Mouse (Mus musculus) liver, embryonic 13.5 days (tissue): Measurements from ENCODE around the gene Mpdz. TPM values are rescaled to one million over a fixed set of nuclear protein-coding genes. Genes with fewer than 3 reads are reported as not detected.

Experiments
- ATAC-seq: fragments of 200-750 bp; cut with Nextera tagmentation; 2 replicates; pipeline ENCODE4 v1.8.0; 2017; ENCODE audit warnings: low read depth, mild to moderate bottlenecking, moderate number of reproducible peaks, moderate library complexity
- DNase-seq: peaks from one replicate; pipeline ENCODE4 v3.0.0; 2022
- H3K27ac ChIP-seq: fragments of 300-500 bp; sonication (generic); 2 replicates; pipeline ENCODE4 v1.5.1; 2015; ENCODE audit warnings: moderate library complexity, mild to moderate bottlenecking, inconsistent platforms
- H3K27me3 ChIP-seq: fragments of 300-500 bp; sonication (generic); 2 replicates; pipeline ENCODE4 v1.6.1; 2015; ENCODE audit warnings: mild to moderate bottlenecking, inconsistent platforms
- H3K36me3 ChIP-seq: fragments of 300-500 bp; sonication (generic); 2 replicates; pipeline ENCODE4 v1.6.1; 2015; ENCODE audit warnings: mild to moderate bottlenecking, inconsistent platforms
- H3K4me1 ChIP-seq: fragments of 300-500 bp; sonication (generic); replicated peaks from 2 replicates; pipeline ENCODE4 v1.6.1; 2015; ENCODE audit warnings: inconsistent platforms
- H3K4me2 ChIP-seq: fragments of 300-500 bp; sonication (generic); 2 replicates; pipeline ENCODE4 v1.6.1; 2015; ENCODE audit warnings: inconsistent platforms, mild to moderate bottlenecking, moderate library complexity
- H3K4me3 ChIP-seq: fragments of 300-500 bp; sonication (generic); replicated peaks from 2 replicates; pipeline ENCODE4 v1.5.1; 2015; ENCODE audit warnings: mild to moderate bottlenecking, inconsistent platforms
- H3K9ac ChIP-seq: fragments of 300-500 bp; sonication (generic); 2 replicates; pipeline ENCODE4 v1.6.1; 2015; ENCODE audit warnings: mild to moderate bottlenecking, inconsistent platforms
- H3K9me3 ChIP-seq: fragments of 300-500 bp; sonication (generic); replicated peaks from 2 replicates; pipeline ENCODE4 v1.6.1; 2016; ENCODE audit warnings: inconsistent platforms
- WGBS: fragments of 180-500 bp; shearing (Covaris S2); methylation state at CpG from one replicate; pipeline ENCODE4 v1.1.7; 2015; ENCODE audit not compliant: insufficient replicate concordance; 5-methylcytosine and 5-hydroxymethylcytosine counted together
- polyA plus RNA-seq: library from polyadenylated mRNA; unstranded; fragments of >200 nt; fragmentation: Nextera tagmentation; extraction: Ambion mirVana; gene quantifications from 2 replicates; pipeline ENCODE4 v1.2.1, GENCODE M21; 2015

The Mpdz gene
- polyA plus RNA-seq, 1 experiment from 2014 or later: 2.1 TPM

DNA sequence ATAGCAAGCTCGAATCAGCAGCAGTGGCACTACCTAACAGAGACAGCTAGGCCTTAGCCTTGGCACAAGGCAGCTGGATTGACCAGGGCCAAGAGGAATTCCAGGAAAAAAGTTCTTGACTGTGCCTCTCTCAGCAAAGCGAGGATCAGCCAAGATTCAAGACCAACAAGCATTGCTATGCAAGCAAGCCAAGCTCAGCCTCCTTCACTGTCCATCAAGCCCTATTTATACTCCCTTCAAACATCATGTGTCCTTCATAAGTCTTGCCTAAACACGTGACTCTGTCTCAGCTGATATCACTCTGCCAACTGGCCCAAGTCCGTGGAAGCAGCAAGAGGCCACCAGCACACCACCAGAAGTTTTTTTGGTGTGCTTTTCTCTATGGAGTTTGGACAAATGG, 6.8 kb upstream of the Mpdz start:
- no peak overlapping the region for H3K9ac ChIP-seq
- H3K4me3 ChIP-seq: no peak overlapping the region
- H3K4me2 ChIP-seq: no peak overlapping the region
- H3K4me1 ChIP-seq: no peaks in the 10 kb centered on the region
- ATAC-seq (no peak), DNase-seq (no peak)
- H3K27ac ChIP-seq: no peak overlapping the region
- H3K36me3 ChIP-seq: no peaks in the 10 kb centered on the region
- WGBS: 60% methylated on average over 4 of the region's 4 CpGs
- no peaks in the 10 kb centered on the region for H3K9me3 ChIP-seq
- H3K27me3 ChIP-seq: peaks cover 1% of the 10 kb centered on the region; the same call in 1 of the 2 replicates

DNA sequence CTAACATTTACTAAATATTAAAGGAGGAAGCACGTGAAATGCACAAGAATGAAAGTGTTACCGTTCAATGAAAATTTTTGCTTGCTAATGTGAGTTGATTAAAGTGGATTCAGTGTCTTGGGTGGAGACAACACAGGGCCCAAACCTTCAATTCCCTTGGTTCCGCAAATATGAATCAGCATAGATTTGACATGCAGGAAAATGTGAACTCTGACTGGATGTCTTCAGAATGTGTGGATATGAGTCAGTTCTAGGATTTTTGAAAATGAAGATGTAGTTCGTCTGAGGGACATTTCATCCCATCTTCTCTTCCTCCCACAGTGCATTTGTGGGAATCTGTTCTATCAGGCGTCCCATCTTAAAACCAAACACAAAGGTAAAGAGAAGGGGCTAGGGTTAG, 951 bp upstream of the Mpdz start:
- Histone ChIP-seq H3K9me3 (no peaks in the 10 kb centered on the region), H3K9ac (no peak overlapping the region), H3K4me3 (no peak overlapping the region), H3K27ac (no peak overlapping the region), H3K4me2 (no peak overlapping the region), H3K4me1 (no peaks in the 10 kb centered on the region), H3K36me3 (no peaks in the 10 kb centered on the region), H3K27me3 (peaks cover 24% of the 10 kb centered on the region)
- DNase-seq: no peak
- 65% methylated on average over 5 of the region's 5 CpGs for WGBS
- ATAC-seq: no peak

DNA sequence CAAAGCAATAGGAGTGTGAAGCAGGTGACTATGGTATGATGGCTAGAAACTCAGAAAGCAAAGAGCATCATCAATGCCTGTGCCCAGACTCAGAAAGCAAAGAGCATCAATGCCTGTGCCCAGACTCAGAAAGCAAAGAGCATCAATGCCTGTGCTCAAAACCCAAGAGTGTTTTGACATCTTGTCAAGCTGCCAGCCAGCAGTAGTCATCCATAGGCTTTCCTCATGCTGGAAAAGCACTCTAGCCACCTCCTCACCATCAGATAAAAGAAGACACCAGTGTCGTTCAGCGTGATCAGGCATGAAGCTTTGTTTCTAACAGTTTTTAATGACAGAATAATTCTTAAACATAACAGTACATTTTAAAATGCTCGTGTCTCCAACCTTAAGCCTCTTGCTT, 8.7 kb downstream of the Mpdz start:
- no peaks in the 10 kb centered on the region for H3K36me3 ChIP-seq
- DNase-seq (no peak), ATAC-seq (no peak)
- no peak overlapping the region for H3K4me2 ChIP-seq
- no peaks in the 10 kb centered on the region for H3K27me3 ChIP-seq
- H3K4me3 ChIP-seq: no peak overlapping the region
- 62% methylated on average over 3 of the region's 3 CpGs for WGBS
- H3K9ac ChIP-seq: no peak overlapping the region
- no peaks in the 10 kb centered on the region for H3K4me1 ChIP-seq
- H3K9me3 ChIP-seq: no peaks in the 10 kb centered on the region
- H3K27ac ChIP-seq: no peak overlapping the region

DNA sequence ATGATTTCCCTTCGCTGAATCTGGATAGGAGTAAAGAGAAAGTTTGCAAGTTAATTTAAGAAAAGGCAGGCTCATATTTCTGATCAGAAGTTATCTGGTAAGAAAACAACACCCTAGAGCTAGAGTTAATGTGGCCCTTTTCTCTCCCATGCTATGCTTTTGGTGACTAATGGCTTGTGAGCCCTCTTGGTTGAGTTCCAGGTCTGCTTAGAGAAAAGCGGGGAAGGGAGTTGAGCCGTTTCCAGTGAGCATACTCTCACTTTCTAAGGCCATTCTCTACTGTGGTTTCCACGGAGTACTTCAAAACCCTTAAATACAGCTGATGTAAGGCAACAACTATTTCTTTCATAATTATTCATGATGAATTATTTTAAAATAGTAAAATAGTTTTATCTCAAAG, 11.8 kb downstream of the Mpdz start:
- no peak for DNase-seq

DNA sequence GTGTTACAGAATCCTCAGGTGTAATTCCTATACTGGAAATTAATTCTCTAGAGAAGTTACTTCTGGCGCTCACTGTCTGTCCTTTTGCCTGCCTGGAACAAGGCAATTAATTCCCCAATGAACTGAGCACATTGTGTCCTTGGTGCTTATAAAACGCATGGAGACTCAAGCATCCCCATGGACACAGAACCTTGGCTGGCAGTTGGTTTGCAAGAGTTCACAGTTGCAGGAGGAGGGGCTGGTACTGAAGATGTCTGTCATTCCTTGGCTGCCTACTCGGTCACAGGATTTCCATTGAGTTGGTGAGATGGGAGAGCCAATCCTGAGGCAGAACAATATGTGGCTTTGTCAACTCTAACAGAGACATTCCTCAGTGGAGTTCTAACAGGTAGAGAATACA, 12.5 kb downstream of the Mpdz start:
- H3K4me1 ChIP-seq: no peaks in the 10 kb centered on the region
- no peak overlapping the region for H3K4me3 ChIP-seq
- no peak overlapping the region for H3K4me2 ChIP-seq
- ATAC-seq (no peak), DNase-seq (no peak)
- no peaks in the 10 kb centered on the region for H3K9me3 ChIP-seq
- no peaks in the 10 kb centered on the region for H3K27me3 ChIP-seq
- no peak overlapping the region for H3K27ac ChIP-seq
- no peaks in the 10 kb centered on the region for H3K36me3 ChIP-seq
- WGBS: 69% methylated on average over 3 of the region's 3 CpGs
- H3K9ac ChIP-seq: no peak overlapping the region

More for the DNA sequence above, 11.8 kb downstream of the Mpdz start:
- Histone ChIP-seq H3K4me1 (no peaks in the 10 kb centered on the region), H3K36me3 (no peaks in the 10 kb centered on the region), H3K27me3 (no peaks in the 10 kb centered on the region), H3K9ac (no peak overlapping the region), H3K27ac (no peak overlapping the region), H3K9me3 (no peaks in the 10 kb centered on the region), H3K4me2 (no peak overlapping the region), H3K4me3 (no peak overlapping the region)
- no peak for ATAC-seq
- WGBS: 69% methylated on average over 4 of the region's 4 CpGs

DNA sequence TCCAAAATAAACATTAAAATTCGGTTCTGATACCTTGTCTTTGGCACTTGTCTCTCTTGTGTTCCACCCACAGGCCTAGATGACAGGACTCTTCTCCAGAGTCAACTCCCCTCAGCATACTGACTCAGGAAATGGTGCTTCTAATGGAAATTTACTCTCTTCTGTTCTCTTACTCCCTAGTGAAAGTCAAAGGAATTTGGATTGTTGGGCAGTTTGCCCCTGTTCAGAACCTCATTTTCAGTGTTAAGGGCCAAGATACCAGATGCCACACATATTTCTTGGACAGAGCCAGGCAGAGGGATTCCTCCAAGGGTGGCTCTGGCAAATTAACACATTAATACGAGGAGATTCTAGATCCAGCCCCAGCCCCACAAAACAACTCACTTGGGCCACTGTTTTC, 12.9 kb downstream of the Mpdz start:
- Histone ChIP-seq H3K27ac (no peak overlapping the region), H3K27me3 (no peaks in the 10 kb centered on the region), H3K9ac (no peak overlapping the region), H3K36me3 (no peaks in the 10 kb centered on the region), H3K4me1 (no peaks in the 10 kb centered on the region), H3K4me3 (no peak overlapping the region), H3K9me3 (no peaks in the 10 kb centered on the region), H3K4me2 (no peak overlapping the region)
- DNase-seq (no peak), ATAC-seq (no peak)
- WGBS: 59% methylated on average over 2 of the region's 2 CpGs

DNA sequence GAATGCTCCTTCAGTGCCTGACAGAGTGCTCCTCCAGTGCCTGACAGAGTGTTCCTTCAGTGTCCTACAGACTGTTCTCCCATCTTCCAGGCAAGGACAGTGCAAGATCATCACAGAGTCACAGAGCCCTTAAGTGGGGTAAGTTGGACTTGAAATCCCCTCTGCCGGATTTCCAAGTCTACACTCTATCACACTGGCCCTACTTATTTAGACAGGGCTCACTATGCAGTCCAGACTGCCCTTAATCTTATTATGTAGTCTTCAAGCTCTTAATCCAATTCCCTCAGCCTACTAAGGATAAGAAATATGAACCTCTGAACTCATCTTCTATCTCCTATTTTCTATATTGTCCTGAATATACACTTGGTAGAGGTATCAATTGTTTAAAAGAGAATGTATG, 19.1 kb downstream of the Mpdz start:
- Histone ChIP-seq H3K4me3 (no peak overlapping the region), H3K27me3 (no peaks in the 10 kb centered on the region), H3K4me2 (no peak overlapping the region), H3K4me1 (no peaks in the 10 kb centered on the region), H3K36me3 (no peaks in the 10 kb centered on the region), H3K27ac (no peak overlapping the region), H3K9me3 (no peaks in the 10 kb centered on the region), H3K9ac (no peak overlapping the region)
- ATAC-seq (no peak), DNase-seq (no peak)
- 81% methylated on average over 1 of the region's 1 CpGs for WGBS

DNA sequence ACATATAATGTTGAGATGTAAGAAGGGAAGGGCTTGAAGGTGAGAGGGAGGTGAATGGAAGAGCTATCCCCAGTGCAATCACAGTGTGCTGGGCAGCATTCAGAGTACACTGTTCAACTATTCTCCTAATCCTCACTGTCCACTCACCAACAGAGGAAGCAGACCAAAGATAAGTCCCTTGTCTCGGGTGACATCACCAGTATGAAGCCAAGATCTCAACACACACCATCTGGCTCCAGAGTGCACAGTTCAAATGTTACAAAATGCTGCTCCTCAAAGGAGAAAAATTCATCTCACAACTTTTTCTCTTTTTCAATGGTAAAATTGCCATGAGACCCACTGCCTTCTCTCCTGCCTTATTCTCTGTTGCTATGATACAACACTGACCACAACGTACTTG, 21.0 kb downstream of the Mpdz start:
- Histone ChIP-seq H3K4me3 (no peak overlapping the region), H3K36me3 (no peaks in the 10 kb centered on the region), H3K9me3 (no peaks in the 10 kb centered on the region), H3K27me3 (no peaks in the 10 kb centered on the region), H3K4me1 (no peaks in the 10 kb centered on the region), H3K9ac (no peak overlapping the region), H3K4me2 (no peak overlapping the region), H3K27ac (no peak overlapping the region)
- WGBS: 35% methylated on average over 2 of the region's 2 CpGs
- ATAC-seq (no peak), DNase-seq (no peak)

DNA sequence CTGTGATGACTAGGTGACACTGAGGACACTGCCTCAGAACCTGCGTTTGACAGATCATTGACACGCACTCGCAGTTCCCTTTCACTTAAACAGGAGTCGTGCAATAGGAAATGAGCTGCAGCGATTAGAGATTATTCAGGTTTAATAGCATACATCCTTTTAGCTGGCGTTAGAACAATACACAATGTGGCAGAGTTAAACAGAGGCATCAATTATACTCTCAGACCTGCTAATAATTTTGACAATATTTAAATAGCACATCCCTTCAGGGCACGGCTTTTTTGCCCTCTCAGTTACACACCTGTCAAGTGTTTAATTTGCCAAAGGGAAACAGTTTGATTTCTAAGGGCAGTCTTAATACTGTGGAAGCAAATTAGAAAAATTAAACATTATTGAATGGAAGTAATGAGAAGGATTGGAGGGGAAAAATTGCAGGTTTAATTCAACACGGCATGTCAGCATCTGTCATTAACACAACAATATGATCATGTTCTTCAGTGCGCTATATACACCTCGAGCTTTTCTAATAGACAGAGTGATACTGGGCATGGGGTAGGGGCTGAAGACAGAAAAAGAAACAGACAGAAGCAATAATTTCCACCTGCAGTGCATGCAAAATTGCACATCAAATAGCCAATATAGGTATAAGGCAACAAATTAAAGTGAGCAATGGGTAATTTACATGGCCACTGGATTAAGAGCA, 27.1 kb downstream of the Mpdz start:
- Histone ChIP-seq H3K27ac (no peak overlapping the region), H3K4me1 (no peaks in the 10 kb centered on the region), H3K9me3 (no peaks in the 10 kb centered on the region), H3K36me3 (no peaks in the 10 kb centered on the region), H3K4me2 (no peak overlapping the region), H3K27me3 (no peaks in the 10 kb centered on the region), H3K4me3 (no peak overlapping the region), H3K9ac (no peak overlapping the region)
- DNase-seq (no peak), ATAC-seq (no peak)
- WGBS: 76% methylated on average over 10 of the region's 10 CpGs

DNA sequence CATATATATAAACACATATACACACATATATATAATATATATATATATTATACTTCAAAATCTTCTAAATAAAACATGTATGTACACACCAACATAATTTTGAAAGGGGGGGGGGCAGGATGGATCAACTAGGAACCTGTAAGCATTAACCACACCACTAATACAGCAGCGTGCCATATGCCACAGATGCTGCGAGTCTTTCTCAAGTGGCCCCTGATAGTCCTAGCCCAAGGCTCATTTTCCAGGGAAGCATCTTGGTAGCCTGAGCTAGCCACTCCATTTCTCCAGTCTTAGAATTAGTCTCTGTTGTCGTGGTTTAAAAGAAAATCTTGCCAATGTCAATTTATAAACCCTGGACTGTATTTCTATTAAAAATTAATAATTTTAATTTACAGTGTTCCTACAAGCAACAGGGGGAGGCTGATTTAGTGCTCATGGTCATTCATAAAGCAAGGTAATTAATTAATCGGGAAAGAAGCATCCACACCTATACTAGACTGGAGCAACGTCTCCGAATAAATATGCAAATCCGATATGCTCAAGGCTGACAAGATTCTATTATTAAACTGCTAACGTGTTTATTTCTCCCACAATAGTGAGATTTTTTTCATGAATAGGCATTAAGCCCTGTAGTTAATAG, 27.8 kb downstream of the Mpdz start:
- Histone ChIP-seq H3K36me3 (no peaks in the 10 kb centered on the region), H3K9ac (no peak overlapping the region), H3K4me2 (no peak overlapping the region), H3K4me3 (no peak overlapping the region), H3K4me1 (no peaks in the 10 kb centered on the region), H3K9me3 (no peaks in the 10 kb centered on the region), H3K27me3 (no peaks in the 10 kb centered on the region), H3K27ac (no peak overlapping the region)
- ATAC-seq: no peak
- no peak for DNase-seq
- 77% methylated on average over 8 of the region's 8 CpGs for WGBS

DNA sequence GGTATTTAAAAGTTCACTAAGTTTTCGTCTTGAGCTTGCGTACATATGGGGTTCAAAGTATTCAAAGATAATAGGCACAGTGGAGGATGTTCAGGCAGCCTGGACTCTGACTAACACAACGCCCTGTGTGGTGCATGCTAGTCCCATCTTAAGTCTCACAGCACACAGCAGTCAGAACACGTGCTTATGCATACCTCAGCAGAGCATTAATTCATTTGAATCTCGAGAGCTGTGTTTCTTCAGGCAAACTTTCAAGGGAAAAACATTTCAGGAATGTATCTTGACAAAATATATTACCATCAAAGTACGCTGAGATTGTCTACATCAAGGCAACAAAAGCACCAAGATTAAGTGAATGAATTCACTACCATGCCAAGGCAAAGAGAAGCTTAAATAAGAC, 45.7 kb downstream of the Mpdz start:
- H3K9ac ChIP-seq: no peak overlapping the region
- no peaks in the 10 kb centered on the region for H3K9me3 ChIP-seq
- no peak overlapping the region for H3K27ac ChIP-seq
- no peaks in the 10 kb centered on the region for H3K36me3 ChIP-seq
- ATAC-seq: no peak
- no peaks in the 10 kb centered on the region for H3K27me3 ChIP-seq
- no peak for DNase-seq
- no peaks in the 10 kb centered on the region for H3K4me1 ChIP-seq
- no peak overlapping the region for H3K4me2 ChIP-seq
- no peak overlapping the region for H3K4me3 ChIP-seq
- WGBS: 78% methylated on average over 6 of the region's 6 CpGs

DNA sequence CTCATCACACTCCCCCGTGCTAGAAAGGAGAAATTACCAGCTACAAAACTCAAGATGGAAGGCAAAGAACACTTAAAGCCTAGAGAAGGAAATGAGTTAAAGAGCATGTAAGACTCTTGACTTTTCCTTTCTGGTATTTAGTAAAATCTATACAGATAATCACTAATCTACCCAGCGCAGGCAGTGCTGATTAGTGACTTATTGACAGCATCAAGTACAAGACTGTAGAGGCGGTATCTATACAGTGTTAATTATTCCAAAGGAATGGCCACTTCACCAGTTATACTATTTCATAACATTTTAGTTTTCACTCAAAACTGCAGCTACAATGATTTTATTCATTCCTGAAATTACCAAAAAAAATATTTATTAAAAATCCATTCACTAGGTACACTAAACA, 49.7 kb downstream of the Mpdz start:
- H3K4me1 ChIP-seq: no peaks in the 10 kb centered on the region
- H3K9ac ChIP-seq: no peak overlapping the region
- ATAC-seq (no peak), DNase-seq (no peak)
- H3K36me3 ChIP-seq: no peaks in the 10 kb centered on the region
- no peaks in the 10 kb centered on the region for H3K27me3 ChIP-seq
- no peaks in the 10 kb centered on the region for H3K9me3 ChIP-seq
- no peak overlapping the region for H3K4me3 ChIP-seq
- no peak overlapping the region for H3K4me2 ChIP-seq
- no peak overlapping the region for H3K27ac ChIP-seq
- WGBS: 74% methylated on average over 3 of the region's 3 CpGs
